Mouse (Mus musculus) embryo, embryonic 9.5 days (tissue): ENCODE measurements around the gene Phlda2.
"Not testable (repeated sequence)": the region's sequence is repeated elsewhere in the genome, so short reads cannot be mapped to it uniquely, and the experiment has no call there.

Experiments
- DNase-seq: peaks from one replicate; pipeline ENCODE4 v3.0.0-alpha.2; 2017; ENCODE audit errors: extremely low spot score

The Phlda2 gene

DNA sequence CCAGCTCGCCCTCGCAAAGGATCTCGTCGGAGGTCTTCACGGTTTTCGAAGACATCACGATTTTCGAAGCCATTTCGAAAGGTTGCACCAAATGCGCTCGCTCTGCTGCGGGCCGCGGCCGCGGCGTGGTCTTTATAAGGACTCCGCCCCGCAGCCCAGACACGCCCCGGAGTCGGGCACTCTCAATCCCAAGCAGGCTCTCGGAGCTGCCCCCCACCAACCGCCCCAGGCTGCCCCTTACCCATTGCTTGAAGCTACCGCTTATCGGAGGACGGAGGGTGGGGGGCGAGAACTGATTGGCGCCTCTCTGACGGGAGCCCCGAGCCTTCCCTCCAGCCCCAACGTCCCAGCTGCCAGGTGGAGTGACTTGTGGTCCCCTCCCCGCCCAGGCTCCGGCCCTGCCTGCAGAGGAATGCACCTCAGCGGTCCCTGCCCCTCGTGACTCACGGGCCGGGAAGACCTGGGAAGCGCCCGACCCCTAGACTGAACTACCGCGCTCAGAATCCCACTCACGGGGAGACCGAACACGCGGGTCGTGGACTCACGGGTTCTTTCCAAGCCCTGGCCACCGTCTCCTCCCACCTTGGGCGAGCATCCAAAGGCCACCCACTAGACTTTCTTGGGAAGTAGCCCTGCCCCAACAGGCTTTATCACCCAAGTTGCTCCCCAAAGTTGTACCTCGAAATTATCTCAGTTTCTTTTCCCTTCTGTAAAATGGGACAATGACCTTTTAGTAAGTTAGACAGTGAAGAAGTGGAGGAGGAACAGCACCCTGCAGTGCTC lies at the start of gene Phlda2:
Phlda2 (minus strand) TSS at position 733 of the 783 bp plus-strand sequence.
- DNase-seq, result peak; percentile 57

DNA sequence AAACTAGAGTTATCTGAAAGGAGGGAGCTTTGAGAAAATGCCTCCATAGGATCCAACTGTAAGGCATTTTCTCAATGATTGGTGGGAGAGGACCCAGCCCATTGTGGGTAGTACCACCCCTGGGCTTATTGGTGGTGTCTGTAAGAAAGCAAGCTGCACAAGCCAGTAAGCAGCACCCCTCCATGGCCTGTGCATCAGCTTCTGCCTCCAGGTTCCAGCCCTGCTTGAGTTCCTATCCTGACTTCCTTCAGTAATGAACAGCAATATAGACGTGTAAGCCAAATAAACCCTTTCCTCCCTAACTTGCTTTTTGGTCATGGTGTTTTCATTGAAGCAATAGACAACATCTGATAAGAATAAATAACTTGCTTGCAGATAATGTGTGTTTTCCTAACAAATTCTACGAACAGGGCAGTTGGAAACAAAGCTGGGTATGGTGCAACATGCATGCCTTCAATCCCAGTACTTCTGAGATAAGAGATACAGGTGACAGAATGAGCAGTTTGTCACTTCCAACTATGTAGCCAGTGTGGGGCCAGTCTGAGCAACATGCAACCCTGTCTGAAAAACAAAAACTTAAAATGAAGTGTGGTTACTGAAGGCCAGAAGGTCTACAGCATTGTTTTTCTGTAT lies 46.8 kb upstream of the Phlda2 start:
- DNase-seq, result peak; percentile 9

DNA sequence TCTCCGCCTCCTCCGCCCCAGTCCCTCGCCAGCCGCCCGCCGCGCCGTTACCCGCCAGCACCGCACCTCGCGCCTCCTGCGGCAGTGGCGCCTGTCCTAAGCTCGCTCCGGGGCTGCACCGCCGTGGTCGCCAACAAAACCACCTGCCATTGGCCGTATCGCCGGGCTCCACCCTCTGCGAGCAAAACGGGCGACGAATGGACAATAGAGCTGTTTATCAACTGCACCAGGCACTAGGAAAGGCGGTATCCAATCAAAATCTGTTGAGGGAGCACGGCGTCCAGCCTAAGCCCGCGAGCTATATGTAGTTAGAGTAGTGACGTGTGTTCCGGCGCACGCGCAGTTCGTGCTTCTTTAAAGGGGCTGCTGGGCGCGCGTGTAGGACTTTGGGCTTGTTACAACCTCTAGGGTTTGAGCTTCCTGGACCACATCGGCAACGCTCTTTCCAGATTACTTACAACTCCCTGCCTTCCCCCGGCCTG lies 46.1 kb upstream of the Phlda2 start, which contains the start of gene Nap1l4:
Nap1l4 (minus strand) TSS at position 131 of the 482 bp plus-strand sequence.
- DNase-seq, result peak; percentile 99

DNA sequence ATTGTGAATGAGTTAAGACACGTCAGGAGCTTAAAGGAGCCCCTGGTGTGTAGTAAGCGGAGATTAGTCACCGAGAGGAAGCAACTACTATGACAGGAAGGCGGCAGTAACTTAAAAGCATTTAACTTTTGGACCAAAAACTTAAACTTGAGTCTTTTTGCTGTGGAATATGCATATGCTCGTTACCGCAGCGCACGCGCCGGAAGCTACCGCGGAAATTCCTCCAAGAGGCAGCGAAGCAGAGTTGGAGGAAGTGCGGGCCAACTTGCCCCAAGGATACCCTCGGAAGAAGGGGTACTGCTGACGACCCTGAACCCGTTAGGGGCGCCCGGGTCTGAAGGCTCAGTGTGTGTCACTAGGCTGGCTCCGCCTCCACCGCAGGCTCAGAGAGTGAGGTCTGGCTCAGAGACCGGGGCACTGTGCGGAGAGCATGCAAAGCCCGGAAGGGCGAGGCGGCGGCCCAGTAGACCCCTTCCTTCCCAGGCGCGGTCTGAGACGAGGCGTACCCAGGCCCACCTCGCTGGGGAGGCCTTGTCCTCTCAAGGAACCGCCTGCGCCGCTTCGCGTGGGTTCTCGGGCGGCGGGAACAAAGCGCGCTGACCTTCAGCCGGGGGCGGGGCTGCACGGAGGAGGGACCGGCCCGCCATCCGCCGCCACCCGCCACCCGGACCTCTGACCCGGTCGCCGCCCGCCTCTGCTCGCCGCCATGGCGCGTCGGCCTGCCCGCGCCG lies 45.4 kb upstream of the Phlda2 start:
- no peak for DNase-seq

DNA sequence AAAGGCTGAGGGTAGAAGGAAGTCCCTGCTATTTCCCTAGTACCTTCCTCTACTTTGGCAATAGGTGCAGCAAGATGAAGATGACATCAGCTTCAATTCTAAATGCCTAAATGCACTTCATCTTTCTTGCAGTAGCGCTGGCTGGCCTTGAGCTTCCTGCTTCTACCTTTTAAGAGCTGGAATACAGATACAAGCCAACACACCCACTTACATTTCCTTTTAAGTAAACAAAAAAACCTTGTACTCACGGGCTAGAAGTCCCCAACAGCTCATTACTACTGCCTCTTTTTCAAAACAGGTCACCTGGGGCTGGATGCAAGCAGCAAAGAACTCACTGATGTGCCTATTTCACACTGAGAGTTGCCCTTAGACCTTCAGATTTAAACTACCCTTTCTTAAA lies 43.6 kb upstream of the Phlda2 start:
- no peak for DNase-seq

DNA sequence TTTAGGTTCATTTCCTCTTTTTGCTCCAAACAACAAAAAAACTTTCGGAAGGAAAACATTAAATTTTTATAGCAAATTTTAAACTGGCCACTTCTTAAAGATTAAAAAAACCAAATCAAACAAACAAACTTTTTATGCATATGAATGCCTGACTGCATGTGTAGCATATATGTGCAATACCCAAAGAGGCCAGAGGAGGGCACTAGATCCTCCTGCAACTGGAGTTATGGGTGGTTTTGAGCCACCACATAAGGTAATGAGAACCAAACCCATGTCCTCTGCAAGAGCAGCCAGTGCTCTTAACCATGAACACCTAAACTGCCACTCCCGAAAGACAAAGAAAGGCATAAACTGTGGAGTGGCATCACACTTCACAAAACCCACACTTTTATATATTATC lies 41.4 kb upstream of the Phlda2 start:
- peak; percentile 34 for DNase-seq

DNA sequence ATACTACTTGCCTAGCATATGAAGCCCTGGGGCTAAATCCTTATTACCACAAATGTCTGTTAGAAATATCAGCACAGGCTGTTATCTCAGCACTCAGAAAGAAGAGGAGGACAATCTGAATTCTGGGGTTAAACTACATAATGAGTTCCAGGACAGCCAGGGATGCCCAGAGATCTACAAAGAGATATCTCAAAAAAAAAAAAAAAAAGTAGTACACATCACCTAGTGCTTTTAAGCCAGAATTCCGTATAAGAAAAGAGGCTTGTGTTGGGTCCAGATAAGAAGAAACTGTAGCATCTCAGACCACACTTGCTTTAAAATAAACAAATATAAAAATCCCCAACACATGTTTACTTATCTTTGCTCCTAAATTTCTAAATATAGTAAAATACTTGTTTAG lies 35.7 kb upstream of the Phlda2 start:
- no peak for DNase-seq

DNA sequence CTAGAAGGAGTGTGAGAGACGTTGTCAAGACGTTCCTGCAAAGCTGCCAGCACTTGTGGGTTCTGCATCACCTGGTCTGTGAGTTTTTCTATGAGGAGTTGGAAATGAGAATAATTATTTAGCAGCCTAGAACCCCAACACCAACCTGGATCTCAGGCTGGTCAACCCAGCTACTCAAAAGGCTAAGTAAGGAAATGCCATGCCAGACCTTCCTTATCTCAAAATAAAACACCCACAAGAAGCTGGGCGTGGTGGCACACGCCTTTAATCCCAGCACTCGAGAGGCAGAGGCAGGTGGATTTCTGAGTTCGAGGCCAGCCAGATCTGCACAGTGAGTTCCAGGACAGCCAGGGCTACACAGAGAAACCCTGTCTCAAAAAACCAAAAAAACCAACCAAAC lies 35.3 kb upstream of the Phlda2 start:
- DNase-seq, result not testable (repeated sequence)

DNA sequence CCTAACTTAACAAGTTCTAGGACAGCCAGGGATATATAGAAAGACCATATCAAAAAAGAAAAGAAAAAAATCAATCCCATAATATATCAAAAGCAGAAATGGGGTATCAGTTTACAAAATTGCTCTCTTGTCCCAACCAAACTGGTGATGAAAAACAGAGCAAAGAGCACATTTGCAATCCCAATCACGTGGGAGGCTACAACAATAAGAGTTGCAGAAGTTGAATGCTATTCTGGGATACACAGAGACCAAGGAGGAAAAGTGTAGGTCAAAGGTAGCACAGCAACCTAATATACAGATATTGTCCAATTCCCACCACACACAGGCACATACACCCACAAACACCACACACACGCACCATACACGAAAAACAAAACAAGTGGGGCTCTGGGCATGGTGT lies 33.3 kb upstream of the Phlda2 start:
- no peak for DNase-seq

DNA sequence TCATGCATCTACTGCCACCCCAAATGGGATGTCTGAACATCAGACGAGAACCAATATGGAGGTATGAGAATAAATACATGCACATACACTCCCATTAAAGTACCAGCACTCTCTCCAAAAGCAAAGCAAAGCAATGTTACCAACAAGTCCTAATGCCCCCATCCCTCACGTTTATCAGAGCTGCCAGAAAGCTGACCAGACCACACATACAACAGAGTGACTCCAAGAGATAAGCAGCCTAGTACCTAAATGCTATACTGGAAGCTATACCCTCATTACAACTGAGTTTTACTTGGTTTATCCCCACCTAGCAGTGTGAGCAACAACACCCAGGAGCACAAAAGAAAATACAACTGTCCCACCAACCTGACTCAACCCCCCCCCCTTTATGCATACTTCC lies 30.3 kb upstream of the Phlda2 start:
- DNase-seq, result no peak

DNA sequence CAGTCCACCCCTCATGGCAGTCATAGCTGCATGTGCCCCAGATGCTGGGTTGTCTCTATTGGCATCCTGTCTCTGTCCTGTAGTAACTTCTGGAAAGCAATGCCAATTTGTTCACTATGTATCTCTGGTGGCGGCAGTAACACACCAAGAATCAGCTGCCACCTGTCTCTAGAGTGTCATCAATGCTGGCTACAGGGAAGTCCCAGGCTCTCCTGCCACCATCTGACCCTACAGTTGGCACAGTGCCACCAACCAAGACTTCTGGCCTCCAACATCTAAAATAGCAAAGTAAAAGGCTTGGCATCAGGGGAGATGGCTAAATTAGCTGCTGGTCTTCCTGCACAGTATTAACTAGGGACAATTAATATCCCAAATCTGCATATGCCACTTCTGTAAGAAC lies 29.5 kb upstream of the Phlda2 start:
- DNase-seq, result no peak

DNA sequence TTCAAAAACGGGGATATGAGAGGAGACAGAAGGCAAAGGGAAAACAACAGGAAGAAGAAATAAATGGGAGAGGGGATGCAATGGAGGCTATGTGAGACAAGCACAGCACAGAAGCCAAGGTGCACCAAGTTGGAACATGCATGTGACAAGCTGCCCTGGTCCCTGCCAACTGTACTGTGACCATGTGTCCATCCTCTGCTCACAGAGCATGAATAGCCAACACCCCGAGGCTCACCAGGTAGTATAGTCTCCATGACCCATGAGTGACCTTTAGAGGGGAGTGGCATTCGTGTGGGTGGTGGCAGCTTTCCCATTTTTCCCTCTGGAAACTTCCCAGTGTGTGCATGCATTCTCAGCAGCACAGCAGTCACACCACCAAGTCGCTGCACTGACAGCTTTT lies 16.4 kb upstream of the Phlda2 start:
- DNase-seq, result no peak

DNA sequence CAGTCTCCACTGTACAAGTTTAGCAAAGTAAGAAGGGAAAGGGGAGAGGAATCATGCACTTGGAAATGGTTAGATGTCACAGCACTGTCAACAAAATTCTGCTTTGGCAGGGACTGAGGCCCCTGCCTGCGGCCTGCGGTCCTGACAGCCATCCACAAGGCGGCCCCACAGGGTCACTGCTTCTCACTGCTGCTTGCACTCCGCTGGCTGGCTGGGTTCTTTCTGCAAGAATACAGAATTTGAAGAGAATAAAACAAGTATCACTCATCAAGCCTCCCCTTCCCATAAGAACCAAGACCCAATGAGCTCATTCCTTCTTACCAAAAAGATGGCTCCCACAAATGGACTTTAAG lies 11.4 kb upstream of the Phlda2 start:
- DNase-seq, result no peak

DNA sequence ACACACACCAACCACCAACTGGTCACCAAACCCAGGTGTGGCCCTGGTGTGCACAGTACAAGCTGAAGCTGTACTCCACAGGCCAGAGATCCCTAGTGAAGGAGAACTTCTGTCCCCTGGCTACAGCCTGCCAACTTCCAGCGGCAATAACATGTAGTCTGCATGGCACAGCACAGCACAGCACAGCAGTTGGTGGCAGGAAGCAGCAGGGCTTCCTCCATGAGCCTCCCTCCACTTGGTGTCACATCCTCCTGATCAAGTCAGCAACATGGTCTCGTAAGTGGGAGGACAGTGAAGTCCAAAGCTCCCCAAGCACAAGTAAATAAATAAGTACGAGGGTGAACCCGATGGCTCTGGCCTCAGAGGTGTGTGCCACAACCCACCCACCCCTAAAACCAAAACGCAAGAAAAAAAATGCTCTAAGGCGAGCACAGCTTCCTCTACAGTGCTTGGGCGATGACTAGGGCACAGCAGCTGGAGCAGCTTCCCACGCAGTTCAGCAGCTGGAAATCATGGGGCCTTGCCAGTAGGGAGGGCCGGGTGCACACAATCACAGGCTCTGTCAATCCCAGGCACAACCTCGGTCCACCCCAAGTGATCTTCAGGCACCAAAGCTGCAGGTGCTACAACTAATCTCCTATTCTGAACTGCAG lies 10.9 kb upstream of the Phlda2 start:
- DNase-seq, result no peak

DNA sequence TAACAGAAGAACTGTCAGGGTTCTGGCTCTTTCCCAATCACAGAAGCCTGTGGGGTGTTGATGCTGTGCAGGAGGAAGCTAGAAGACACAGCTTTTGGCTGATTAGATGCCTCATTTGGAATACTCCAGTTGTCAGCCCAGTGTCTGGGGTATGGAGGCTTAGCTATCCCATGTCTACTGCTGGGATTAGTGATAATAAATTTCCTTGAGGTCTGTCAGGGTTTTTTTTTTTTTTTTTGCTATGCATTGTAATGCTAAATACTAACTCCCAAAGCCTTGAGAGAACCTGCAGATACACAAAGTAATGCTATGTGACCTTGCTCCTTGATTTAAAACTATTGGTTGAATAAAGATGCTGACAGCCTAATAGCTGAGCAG lies 8.4 kb upstream of the Phlda2 start:
- no peak for DNase-seq

DNA sequence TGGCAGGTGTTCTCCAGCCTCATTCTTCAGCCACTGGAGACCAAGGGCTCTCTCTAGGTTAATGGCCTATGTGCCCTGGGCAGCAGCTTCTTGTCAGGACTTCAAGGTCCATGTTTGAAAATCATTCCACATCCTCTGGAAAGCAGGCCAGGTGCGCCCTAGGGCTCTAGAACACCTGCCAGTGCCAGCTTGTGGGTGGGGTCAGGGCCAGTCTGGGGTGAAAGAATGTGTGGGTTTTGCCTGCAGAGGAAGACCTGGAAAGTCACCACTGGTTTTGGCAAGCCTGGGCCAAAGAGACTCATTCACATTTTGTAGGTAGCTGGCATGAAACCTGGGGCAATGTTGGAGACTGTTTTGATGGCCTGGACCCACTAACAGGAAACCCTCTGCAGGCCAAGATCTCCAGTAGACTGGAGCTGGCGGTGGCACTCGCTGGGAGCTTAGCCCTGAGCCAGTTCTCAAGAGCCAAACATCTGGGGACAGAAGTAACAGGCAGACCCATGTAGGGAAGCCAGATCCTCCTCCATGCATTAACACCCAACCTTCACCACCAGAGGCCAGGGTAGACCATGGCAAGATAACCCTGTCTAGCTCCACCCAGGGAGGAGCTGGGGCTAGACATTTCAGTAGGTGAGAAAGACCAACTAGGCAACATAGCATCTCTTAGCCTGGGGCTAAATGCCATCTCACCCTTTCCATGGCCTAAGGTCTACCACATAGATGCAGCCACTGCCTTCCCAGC lies 7.8 kb upstream of the Phlda2 start:
- DNase-seq, result no peak

DNA sequence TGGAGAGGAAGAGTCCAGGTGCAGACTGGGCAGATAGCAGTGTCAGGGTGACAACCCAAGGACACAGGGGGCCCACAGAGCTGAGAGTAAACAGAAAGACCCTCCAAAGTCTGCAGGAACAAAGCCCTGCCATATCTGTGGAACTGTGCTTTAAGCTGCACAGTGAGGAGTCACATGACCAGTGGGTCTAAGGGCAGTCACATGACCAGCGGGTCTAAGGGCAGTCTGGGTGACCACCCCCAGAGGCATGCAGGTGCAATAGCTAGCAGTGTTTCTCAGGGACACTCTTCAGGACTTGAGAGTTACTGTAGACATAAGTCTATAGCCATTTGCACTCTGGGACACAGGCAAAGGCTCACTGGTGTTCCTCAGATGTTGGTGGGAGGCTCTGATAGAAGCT lies 6.6 kb upstream of the Phlda2 start:
- no peak for DNase-seq

DNA sequence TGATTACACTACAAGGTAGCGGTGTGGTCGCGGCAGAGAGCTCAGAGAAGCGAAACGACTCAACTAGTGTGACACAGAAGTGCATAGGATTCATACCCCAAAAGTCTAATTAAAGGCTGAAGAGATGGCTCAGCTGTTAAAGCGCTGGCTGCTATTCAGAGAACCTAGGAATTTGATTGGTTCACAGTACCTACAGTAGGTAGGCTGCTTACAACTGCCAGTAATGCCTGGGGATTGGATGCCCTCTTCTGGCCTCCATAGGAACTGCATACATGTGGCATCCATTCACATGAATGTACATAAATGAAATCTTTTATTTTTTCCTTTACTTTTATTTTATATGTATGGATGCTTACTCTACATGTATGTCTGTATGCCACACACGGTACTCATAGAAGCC lies 3.7 kb upstream of the Phlda2 start:
- peak; percentile 39 for DNase-seq

DNA sequence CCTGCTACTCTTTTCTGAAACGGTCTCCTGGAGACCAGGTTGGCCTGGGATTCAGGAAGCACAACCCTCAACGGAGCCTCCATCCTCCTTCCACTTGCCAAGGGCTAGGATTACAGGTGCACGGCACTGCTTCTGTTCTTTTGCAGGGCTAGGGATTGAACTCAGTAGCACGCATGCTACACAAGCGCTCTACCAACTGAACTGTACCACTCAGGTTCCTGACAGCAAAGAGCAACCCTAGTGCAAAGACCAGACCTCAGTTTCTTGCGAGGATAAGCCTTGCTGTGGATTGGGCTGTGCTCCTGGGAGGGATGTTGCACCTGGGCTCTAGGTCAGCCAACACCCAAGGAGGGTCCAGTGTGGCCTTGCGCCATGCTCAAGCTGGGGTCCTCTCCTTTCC lies 3.3 kb upstream of the Phlda2 start:
- no peak for DNase-seq

DNA sequence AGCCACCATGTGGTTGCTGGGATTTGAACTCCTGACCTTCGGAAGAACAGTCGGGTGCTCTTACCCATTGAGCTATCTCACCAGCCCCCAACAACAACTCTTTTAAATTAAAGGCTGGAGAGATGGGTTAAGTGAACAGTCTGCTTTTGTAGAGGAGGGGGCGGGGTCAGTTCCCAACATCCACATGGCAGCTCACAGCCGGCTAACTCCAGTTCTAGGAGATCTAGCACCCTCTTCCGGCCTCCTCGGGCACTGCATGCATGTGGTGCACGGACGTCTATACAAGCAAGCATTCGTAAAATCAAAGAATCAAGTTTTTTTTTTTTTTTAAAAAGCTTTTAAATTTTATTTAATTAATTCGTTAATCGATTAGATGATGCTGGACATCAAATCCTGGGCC lies 2.9 kb upstream of the Phlda2 start:
- peak; percentile 70 for DNase-seq

DNA sequence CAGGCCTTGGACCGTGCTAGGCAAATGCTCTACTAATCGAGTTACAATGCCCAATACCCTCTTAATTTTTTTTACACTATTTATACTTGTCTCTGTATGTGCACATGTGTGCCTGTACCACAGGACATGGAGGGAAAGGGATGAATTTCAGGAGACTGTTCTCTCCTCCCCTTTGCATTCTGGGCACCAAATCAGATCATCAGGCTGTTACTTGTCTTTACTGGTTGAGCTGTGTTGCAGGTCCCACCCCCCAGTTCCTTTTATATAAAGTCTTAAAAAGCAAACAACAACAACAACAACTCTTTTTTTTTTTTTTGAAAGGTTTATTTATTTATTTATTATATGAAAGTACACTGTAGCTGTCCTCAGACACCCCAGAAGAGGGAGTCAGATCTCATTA lies 2.5 kb upstream of the Phlda2 start:
- DNase-seq, result no peak

DNA sequence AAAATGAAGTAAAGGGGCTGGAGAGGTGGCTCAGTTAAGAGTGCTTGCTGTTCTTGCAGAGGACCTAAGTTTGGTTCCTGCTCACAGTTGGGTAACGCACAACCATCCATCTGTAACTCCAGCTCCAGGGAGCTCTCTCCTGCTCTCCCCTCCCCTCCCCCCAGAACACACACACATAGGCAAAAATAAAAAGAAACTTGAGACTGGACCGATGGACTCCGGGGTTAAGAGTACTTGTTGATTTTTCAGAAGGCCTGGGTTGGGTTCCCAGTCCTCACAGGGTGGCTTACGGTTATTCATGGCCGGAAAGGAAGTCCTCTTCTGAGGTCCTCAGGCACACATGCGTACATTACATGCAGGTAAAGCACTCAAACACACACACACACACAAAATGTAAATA lies 976 bp upstream of the Phlda2 start:
- DNase-seq, result no peak
